Mouse (Mus musculus): ENCODE data around the gene Pik3ap1. TPM values are rescaled to one million over a fixed set of nuclear protein-coding genes. Genes with fewer than 3 reads are reported as not detected.

The Pik3ap1 gene
- total and polyA plus RNA-seq, 3 experiments = 0.12 to 0.40 TPM; not detected in 1

DNA sequence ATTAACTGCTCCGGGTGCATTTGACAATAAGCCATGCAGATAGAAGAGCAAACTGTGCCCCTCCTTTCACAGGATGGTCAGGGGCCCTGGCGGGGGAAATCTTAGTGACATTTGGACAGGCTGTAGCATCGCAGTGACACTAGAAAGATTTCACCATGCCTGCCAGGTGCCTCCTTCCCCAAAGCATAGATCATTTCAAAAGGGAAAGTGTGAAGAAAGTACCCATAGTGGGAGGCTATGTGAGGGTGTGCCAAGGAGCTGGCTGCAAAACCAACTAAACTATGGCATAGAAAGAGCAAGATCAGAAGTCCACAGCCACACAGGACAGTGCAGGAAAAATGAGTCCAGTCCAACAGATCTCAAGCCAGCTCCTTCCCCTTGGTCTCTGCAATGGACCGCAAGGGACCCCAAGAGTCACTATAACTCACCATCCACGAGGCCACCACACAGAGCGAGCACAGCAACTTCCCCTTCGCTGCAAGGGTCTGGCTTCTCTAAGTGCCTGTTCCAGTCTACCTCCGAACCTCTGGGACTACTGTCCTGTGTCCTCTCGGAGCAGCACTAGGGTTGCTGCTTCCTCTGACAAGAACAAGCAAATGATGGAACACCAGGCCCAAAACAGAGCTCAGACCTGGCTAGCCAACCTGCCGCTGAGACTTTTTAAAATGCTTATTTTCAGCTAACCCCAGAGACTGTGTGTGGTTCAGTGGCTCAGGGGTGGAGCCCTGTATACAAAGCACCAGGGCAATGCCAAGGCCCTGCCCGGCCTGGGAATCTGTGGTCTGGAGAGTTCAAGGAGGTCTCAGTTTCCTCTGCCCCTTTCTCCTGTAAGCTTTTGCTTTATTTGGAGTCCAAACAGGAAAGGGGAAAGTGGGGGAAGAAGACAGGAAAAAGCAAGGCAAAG is 15.1 kb downstream of the Pik3ap1 start:
- Histone ChIP-seq H3K27me3 (ENCODE audit: control insufficient read depth in 1 of 2, insufficient read depth in 2 of 2, low read length in 2 of 2) (peaks cover 0 to 3% of the 10 kb centered on the region in 2 experiments; a peak in 1 of 4 replicates), H3K9ac (ENCODE audit: control insufficient read depth, low read depth, low read length, poor library complexity, severe bottlenecking) (no peak overlapping the region), H3K4me1 (ENCODE audit: control insufficient read depth in 1 of 2, insufficient read depth in 2 of 2, low read length in 2 of 2) (no peaks in the 10 kb centered on the region), H3K9me3 (replicated peaks; ENCODE audit: insufficient read depth, low read length) (no peaks in the 10 kb centered on the region), H3K4me3 (ENCODE audit: control insufficient read depth in 1 of 2, insufficient read depth in 1 of 2, low read depth in 2 of 2, low read length in 2 of 2) (no peak overlapping the region), H3K36me3 (ENCODE audit: control insufficient read depth in 1 of 2, insufficient read depth in 2 of 2, low read length in 2 of 2) (no peaks in the 10 kb centered on the region; a peak in 1 of 4 replicates), H3K79me2 (ENCODE audit: control insufficient read depth, insufficient read depth, low read length, poor library complexity) (no peaks in the 10 kb centered on the region), H3K27ac (ENCODE audit: control insufficient read depth, low read depth, low read length) (no peak overlapping the region)
- no peak for DNase-seq (ENCODE audit: low read depth, low spot score)
- no peak for TF ChIP-seq MXI1 (IDR thresholded peaks at IDR 0.05; ENCODE audit: low read depth, low read length)
- TF ChIP-seq SIN3A (IDR thresholded peaks at IDR 0.05; ENCODE audit: low read length) = no peak
- no peak for TF ChIP-seq POLR2AphosphoS5 (IDR thresholded peaks at IDR 0.05; ENCODE audit: borderline replicate concordance, low read depth, low read length)
- no peak for TF ChIP-seq JUND (IDR thresholded peaks at IDR 0.05; ENCODE audit: low read depth, low read length)
- no peak for TF ChIP-seq MAZ (IDR thresholded peaks at IDR 0.05; ENCODE audit: low read depth, low read length)
- TF ChIP-seq KAT2A (conservative IDR thresholded peaks at IDR 0.05; ENCODE audit: low read depth, low read length) = no peak
- no peak for TF ChIP-seq NELFE (IDR thresholded peaks at IDR 0.05; ENCODE audit: low read depth, low read length)
- TF ChIP-seq ZMIZ1 (IDR thresholded peaks at IDR 0.05; ENCODE audit: low read depth, low read length) = no peak
- no peak for TF ChIP-seq TCF12 (IDR thresholded peaks at IDR 0.05; ENCODE audit: low read depth, low read length)
- no peak for TF ChIP-seq RAD21 (IDR thresholded peaks at IDR 0.05; ENCODE audit: low read depth, low read length)
- no peak for TF ChIP-seq ZNF384 (IDR thresholded peaks at IDR 0.05; ENCODE audit: low read depth, low read length)
- no peak for TF ChIP-seq MYB (IDR thresholded peaks at IDR 0.05; ENCODE audit: low read depth, low read length)
- TF ChIP-seq GATA1 (IDR thresholded peaks at IDR 0.05; ENCODE audit: low read depth, low read length) = no peak
- TF ChIP-seq GABPA (IDR thresholded peaks at IDR 0.05; ENCODE audit: low read depth, low read length) = no peak
- TF ChIP-seq MEF2A (IDR thresholded peaks at IDR 0.05; ENCODE audit: extremely low read depth, insufficient replicate concordance, low read depth, low read length, poor library complexity, severe bottlenecking) = no peak
- TF ChIP-seq MAFK (IDR thresholded peaks at IDR 0.05; ENCODE audit: borderline replicate concordance, low read depth, low read length) = no peak
- TF ChIP-seq TAL1 (IDR thresholded peaks at IDR 0.05; ENCODE audit: low read length) = no peak
- TF ChIP-seq BHLHE40 (IDR thresholded peaks at IDR 0.05; ENCODE audit: borderline replicate concordance, low read depth, low read length) = no peak
- TF ChIP-seq ZKSCAN1 (IDR thresholded peaks at IDR 0.05; ENCODE audit: low read depth, low read length) = no peak
- TF ChIP-seq RCOR1 (IDR thresholded peaks at IDR 0.05; ENCODE audit: low read depth, low read length) = no peak
